Mouse (Mus musculus): ENCODE results near the gene Ccdc90b.

DNA sequence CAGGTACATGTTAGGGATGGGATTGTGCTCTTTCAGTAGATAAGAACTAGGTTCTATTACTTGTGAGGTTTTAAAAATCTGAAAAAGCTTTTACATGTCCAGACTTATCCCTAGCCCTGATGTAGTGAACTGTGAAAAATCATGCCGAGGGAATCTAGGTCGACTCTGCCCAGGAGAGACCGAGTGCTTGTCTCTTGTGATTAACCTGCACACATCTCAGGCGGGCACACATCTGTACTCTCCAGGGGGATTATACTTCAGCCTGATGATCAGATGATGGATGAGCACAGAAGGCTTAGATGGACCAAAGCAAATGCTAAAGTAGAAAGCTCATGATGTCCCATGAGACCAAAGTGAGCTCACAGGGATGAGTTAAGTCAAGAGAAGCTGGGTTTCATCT, 31.7 kb upstream of the Ccdc90b start:
- TF ChIP-seq CTCF (IDR thresholded peaks at IDR 0.05; ENCODE audit: low read depth) (no peak), EP300 (IDR thresholded peaks at IDR 0.05; ENCODE audit: low read depth) (no peak)

Measured in liver, embryonic 14.5 days (tissue).